Mouse (Mus musculus) heart, postnatal 36 days (tissue): ENCODE measurements around the gene Rnase12. TPM values are rescaled to one million over a fixed set of nuclear protein-coding genes. Genes with fewer than 3 reads are reported as not detected.

Experiments
- DNase-seq, 2 experiments: peaks; one replicate each; pipeline ENCODE4 v3.0.0; 2021 to 2022
- intact Hi-C: fragments of 180-260 bp; cut with DNase I; formaldehyde crosslinking; loops from one replicate; pipeline ENCODE4 v1.15.1; 2025
- total RNA-seq, 2 experiments: library from RNA; stranded (reverse); gene quantifications; 2 replicates each; pipeline ENCODE4 v1.2.3; 2021

Gene Rnase12
- total RNA-seq, 2 experiments from 2014 or later: not detected

DNA sequence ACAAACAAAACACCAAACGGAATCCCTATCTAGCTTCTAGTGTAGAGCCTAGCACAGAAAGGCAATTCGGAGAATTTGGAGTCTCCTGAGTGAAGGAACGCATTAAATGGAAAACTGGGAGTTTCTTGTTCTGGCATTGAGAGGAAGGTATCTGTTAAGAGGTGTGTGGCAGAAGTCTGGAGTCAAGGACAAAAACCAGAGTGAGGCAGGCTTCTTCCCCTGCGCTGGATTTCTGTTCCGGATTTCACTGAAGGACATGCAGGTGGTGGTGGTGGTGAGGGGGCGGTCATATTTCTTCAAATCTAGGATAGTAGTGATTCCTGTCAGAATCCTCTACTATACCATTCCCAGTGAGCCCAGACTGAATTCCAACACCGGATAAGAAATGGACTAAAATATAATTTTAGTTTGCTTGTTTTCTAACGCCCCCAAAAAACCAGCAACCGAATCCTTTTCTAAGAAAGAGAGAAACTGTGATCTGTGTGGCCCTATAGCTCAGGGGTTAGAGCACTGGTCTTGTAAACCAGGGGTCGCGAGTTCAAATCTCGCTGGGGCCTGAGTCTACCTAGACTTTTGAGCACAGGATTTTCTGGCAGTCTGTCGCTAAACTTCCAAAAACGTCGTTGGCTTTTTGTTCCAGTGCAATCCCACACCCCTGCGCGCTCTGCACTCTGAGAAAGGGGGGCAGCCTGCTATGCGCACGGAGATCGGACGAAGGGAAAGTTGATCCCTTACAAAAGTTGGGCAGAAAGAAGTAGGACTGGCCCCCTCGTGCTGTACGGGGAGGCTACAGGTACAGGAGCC lies 30.9 kb upstream of the Rnase12 start:
- peak; percentile 89 to 92 for DNase-seq
- intact Hi-C loops: loop anchor here (2.0 kb wide), 1 partner anchor 282 kb away; the partner anchor contains the start of genes Ccnb1ip1 and Parp2

DNA sequence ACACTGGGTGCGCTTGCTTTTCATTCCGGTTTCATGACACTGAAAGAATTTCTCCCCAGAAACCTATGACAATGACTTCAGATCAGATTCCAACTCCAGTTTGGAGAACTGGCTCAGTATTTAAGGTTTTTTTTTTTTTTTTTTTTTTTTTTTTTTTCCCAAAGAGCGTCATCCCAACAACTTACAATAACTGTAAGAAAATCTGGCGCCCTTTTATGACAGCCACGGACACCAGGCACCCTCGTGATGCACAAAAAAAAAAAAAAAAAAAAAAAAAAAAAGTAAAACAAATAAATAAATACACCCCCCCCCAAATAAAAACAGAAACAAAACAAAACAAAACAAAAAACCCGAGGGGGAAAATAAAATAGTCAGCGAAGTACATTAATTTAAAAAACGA lies 30.3 kb upstream of the Rnase12 start:
- intact Hi-C loops: loop anchor here (2.0 kb wide), 1 partner anchor 281 kb away; the partner anchor contains the start of genes Ccnb1ip1 and Parp2
- no peak for DNase-seq

DNA sequence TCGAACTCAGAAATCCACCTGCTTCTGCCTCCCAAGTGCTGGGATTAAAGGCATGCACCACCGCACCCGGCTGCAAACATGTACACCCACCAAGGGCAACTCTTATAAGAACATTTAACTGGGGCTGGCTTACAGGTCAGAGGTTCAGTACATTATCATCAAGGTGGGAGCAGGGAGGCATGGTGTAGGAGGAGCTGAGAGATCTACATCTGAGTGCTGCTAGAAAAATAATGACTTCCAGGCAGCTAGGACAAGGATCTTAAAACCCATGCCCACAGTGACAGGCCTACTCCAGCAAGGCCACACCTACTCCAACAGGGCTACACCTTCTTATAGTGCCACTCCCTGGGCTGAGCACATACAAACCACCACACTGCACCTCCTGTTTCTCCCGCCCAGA lies 28.4 kb upstream of the Rnase12 start:
- intact Hi-C loops: no loop called here

DNA sequence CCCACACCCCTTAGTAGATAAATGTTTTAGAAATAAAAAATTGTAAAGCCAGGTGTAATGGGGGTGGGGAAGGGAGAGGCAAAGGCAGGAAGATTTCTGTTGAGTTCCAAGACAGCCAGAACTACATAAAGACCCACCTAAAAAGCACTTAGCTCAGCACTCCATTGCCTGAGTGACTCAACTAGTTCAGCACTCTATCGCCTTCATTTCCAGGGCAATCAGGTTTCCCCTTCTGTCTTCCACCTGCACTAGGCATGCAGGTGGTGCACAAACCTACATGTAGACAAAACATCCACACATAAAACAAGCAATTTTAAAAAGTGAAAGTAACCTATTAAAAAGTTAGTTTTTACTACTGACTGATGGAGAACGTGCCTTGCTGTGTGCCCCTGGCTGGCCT lies 27.6 kb upstream of the Rnase12 start:
- intact Hi-C loops: no loop called here

More for the DNA sequence above, 28.4 kb upstream of the Rnase12 start:
- DNase-seq: no peak

DNA sequence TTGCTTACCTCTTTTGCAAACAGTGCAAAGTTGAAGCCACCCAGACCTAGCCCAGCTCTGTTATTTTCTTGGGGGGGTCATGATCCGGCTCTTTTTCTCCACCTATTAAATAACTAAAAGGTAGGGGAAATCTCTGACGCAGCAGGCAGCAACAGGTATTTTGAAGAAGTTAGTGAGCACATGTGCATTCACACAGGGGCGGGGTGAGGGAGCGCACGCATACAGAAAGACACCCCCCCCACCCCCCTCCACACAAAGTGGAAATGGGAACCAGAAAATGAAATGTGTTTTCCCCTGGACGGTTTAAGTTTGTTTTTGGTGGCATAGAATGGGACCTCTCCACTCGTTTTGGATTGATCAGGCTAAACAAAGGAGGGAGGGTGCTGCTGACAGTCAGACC lies 26.3 kb upstream of the Rnase12 start:
- DNase-seq: no peak
- intact Hi-C loops: no loop called here

More for the DNA sequence above, 27.6 kb upstream of the Rnase12 start:
- DNase-seq: no peak

DNA sequence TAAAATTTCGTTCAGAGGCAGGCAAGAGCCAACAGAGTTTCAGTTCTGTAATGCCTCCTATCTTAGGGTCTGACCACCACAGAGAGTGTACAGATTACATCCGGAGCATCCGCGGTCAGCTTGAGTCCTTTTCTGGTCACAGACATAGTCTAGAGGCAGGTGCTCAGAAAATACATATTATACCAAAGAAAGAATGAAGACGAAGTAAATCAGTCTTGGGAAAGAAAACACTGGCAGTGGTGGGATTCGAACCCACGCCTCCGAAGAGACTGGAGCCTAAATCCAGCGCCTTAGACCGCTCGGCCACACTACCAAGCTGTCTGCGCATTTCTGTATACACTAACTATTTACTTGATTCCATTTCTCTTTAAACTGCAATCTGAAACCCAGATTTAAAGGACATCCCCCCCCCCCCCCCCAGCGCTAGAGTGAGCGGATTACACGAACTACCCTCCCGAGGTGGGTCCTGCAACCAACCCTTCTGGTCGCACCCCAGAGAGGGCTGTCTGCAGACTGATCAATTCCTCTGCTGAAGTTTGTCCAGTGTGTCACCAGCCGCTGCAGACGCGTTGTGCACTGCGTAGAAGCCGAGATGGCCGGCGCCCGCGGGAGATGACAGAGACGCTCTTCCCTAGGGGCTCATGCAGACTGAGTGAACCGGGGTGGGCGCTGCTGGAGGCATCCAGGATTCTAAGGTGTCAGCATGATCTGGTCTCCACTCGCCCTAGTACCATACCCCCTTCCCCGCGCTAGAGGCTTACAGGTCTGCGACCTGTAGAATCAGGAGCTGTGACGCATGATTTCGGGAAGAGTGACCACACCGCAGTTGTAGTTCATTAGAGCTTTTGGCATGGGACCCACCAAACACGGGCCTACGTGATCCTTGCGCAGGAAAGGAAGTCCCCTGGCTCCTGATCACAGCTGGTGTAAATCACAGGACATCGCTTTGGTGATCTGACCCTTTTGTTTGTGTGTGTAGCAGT lies 25.4 kb upstream of the Rnase12 start:
- peak; percentile 79 to 83 for DNase-seq
- intact Hi-C loops: no loop called here

DNA sequence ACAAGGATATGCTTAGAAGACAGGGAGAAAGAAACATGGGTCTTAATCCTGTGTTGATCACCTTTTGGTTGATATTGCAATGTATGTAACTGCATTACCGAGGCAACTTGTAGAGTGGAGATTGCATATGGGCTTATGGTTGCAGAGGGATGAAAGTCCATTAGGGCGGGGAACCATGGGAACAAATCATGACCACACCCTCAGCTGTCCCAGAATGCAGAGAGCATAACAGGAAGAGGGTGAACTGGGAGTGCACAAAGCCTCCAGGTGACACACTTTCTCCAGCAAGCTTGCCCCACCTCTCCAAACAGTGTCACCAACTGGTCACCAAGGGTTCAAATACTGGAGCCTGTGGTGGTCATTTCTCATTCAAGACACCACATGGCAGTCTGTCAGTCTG lies 23.6 kb upstream of the Rnase12 start:
- no peak for DNase-seq
- intact Hi-C loops: no loop called here

DNA sequence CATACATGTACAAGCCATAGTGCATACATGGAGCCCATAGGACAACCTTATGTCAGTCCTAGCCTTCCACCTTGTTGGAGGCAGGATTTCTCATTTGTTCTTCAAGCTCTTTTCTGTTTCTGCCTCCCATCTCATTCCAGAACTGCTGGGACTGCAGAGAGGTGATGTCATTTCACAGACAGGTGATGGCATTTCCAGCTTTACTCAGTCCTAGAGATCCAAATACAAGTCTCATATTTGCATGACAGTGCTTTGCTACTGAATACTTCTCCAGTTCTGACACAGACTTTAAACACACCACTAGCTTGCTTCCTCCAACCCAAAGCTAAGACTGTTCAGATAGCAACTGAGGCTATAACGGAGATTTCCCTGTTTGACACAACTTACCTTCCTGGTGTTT lies 21.7 kb upstream of the Rnase12 start:
- no peak for DNase-seq
- intact Hi-C loops: no loop called here

DNA sequence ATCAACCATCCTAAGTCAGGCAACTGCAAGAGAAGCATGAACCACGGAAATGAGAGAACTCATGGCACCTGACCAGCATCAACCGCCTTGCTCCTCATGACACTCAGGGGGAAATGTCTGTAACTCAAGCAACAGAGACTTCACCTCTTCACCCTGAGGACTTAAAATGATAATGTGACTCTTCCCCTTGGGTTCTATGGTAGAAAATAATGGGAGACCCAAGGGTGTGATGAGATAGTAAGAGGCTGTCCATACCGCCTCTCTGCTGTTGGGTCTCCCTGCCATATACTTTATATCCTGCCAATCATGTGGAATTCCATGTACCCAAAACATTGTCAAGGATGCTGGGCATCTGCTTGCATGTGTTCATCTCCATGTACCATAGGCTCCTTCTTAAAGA lies 16.9 kb upstream of the Rnase12 start, which contains the start of gene Olfr750:
Gene Olfr750 (minus strand): TSS at position 101 of the 400 bp plus-strand sequence.
- no peak for DNase-seq
- intact Hi-C loops: no loop called here

DNA sequence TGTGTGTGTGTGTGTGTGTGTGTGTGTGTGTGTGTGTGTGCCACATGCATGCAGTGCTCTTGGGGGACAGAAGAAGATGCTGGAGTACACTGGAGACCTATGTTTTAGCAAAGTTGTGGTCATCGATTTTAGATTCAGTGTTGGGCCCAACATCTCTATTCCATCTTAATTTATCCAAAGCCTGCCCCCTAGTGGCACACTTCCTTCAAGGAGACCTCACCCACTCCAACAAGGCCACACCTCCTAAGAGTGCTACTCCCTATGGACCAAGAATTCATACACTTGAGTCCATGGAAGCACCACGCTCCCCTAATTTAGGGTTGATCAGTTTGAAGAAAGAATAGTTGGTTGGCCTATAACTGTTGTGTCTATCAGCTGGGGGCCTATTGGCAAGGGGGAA lies 12.2 kb upstream of the Rnase12 start:
- DNase-seq: peak; percentile 19 to 48
- intact Hi-C loops: loop anchor here (10.0 kb wide), 1 partner anchor 195 kb away; the partner anchor contains the start of gene Tep1

DNA sequence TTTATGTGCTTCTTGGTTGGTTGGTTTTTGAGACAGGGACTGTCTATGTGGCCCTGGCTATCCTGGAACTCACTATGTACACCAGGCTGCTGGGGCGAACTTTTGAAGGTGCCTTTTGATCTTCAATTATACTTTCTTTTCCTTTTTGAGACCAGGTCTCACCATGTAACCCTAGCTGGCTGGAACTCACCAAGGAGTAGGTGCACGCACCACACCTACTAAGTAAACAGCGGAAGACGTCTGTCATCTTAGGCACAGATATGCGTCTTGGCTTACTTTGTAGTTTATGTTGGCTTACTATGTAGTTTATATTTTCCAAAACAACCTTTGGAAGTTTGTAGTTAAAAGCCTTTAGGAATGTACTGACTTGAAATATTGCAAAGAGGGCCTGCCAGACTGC lies 11.5 kb upstream of the Rnase12 start:
- DNase-seq: no peak
- intact Hi-C loops: loop anchor here (10.0 kb wide), 1 partner anchor 194 kb away; the partner anchor contains the start of gene Tep1

DNA sequence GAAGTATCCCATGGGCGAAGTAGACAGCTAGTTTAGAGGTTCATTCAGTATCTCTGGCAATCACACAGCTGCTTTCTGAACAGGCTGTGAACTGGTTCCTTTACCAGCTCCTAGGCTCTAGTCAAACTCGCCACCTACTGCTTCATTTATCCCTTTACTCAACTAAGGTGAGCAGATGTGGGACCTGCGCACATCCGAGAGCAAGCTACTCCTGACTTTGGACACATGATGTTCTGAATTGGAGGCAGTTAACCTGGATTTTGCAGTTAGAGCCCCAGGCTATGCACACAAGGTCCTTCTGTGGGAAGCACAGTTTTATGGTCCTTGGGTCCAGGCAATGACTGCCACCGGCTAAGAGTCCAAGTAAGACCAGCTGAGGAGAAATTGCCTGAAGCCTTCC lies 3.3 kb upstream of the Rnase12 start:
- no peak for DNase-seq
- intact Hi-C loops: loop anchor here (5.0 to 10.0 kb wide), 2 partner anchors 128 to 186 kb away; partner anchors contain the start of genes Pip4p1, Pnp and Tep1

DNA sequence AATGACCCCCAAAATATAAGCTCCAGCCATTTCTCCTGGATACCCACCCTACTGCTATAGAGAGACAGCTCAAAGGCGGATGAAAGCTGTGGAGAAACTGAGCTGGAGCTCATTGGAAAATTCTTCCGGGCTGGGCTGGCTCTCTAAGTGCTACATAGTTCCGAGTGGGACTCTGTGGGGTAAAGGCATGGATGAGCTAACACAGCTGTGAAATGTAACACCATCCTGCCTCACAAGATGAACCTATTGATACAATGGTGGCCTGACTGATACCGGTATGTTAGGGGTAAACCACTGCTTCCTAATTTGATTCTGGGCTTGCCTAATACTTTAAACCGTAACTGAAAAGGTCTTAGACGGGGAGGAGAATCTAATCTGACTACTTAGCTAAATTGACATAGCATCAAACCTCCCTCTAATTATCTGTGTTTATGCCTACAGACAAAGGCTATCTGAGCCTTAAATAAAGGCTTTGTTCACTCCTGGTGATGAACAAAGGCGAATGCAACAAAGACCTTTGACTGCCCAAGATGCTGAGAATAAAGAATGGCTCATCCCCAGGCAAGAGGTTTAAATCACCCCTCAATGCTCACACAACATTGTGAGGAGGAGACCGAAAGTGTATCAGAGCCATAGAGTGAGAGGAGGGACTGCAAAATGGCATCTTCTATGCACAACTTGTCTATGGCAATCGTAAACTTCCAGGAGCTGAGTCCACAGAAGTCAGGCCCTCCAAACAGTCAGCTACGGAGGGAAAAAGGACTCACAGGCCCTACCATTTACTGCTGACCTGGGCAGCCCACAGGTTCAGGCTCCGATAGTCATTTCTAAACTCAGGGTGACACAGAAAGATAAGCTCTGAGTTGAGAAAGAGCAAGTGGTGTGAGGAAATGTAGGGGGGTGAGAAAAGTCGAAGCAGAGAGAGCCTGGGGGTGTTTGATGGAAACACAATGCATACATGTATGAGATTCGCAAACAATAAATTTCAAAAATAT lies 2.9 kb downstream of the Rnase12 start:
- DNase-seq: no peak
- intact Hi-C loops: no loop called here

DNA sequence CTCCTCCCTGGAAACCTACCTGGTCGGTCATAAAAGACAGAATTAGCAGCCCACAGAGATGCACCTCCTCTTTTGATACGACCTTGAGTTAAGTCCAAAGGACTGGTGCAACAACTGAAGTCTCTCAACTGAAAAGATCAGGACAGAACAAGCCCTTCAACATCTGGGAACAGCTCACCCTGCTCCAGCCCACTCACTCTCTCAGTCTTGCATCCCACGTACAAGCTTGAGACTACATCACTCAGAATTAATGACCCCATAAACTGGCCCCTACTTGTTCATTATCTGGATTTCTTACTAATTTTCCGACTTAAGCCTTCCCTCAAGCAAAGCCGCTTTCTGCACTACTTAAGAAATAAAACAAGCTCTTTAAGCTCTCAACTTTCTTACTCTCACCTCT lies 4.3 kb downstream of the Rnase12 start:
- DNase-seq: no peak
- intact Hi-C loops: no loop called here

DNA sequence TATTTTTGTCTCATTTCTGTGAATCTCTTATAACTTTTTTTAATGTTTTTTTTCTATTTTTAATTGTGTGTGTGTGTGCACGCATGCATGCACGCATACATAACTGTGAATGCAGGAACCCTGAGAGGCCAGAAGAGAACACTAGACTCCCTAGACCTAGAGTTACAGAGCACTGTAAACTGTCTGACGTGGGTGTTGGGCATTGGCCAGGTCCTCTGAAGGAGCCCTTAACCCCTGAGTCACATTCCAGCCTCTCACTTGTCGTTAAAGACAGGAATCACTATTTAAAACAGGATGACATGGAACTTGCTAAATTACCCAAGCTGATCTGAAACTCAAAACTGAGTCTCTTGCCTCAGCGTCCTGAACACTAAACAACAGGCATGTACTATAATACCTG lies 5.5 kb downstream of the Rnase12 start:
- DNase-seq: no peak
- intact Hi-C loops: no loop called here

DNA sequence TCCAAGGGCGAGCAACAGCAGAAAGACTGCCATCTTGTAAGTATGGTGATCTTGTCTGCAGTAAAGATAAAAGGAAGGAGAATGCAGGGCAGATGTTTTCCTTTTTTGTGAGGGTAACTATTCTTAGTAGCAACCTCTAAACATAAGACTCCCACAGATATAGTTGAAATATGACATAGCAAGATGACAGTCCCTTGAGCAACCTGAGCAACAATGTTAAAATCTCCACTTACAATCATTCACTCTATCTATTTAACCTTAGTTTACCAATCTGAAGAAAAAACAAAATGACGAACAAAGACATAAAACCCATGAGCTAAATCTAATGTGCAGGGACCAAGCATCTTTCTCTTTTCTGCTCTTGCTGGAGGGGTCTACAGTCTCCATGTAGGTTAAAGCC lies 7.4 kb downstream of the Rnase12 start, which contains the start of gene Rnase11:
Gene Rnase11 (minus strand): TSS at position 101 of the 400 bp plus-strand sequence.
- no peak for DNase-seq
- intact Hi-C loops: no loop called here

DNA sequence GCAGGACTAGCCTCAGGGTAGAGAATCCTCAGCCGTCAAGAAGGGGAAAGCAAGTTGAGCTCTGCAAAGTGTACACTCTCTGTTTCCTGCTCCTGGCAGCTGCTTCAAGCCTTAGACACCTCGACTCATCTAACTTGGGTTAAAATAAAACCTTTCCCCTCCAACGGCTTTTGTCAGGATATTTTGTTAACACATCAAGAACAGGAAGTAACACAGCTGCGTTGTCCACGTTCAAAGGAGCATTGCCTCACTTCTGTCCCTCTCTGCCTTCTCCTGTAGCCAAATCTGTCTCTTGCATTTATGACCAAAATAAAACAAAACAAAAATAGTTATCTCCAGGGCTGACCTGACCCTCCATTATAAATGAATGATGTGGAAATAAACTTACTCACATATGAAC lies 9.6 kb downstream of the Rnase12 start:
- intact Hi-C loops: no loop called here
- DNase-seq: no peak

DNA sequence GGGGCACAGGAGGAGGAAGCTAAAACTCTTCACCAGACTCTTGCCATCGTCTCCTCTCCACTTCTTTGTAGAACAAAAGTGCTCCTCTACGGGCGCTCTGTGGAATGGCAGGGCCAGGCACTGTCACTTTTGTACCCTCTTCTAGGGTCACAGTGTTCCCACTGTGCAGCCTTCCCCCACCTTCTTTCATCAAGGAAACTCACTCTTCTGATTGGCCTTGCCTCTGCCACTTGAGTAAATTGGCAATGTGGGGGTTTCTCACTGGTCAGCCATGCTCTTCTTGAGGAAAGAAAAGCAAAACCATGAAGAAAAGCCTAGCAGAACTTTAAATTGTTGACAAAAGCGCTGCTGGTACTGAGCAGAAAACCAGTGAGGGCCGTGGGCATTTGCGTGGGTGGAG lies 15.7 kb downstream of the Rnase12 start, which contains the start of gene Rnase9:
Gene Rnase9 (minus strand): TSS at position 101 of the 400 bp plus-strand sequence.
- no peak for DNase-seq
- intact Hi-C loops: no loop called here

DNA sequence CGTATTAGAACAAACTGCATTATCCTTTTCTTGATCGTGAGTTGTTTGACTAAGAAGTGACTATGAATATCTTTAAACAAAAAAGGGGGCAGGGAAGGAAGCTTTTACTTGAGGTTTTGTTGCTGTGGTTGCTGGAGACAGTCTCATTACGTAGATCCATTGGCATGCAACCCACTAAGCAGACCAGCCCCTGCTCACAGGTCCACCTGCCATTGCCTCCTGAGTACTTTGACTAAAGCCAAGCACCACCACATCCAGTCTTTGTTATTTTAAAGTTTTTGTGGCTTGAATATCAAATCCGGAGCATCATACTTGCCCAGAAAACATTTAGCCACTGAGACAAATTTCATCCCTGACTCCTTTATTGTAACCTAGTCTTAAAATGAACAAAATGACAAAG lies 21.2 kb downstream of the Rnase12 start:
- intact Hi-C loops: no loop called here
- DNase-seq: no peak

DNA sequence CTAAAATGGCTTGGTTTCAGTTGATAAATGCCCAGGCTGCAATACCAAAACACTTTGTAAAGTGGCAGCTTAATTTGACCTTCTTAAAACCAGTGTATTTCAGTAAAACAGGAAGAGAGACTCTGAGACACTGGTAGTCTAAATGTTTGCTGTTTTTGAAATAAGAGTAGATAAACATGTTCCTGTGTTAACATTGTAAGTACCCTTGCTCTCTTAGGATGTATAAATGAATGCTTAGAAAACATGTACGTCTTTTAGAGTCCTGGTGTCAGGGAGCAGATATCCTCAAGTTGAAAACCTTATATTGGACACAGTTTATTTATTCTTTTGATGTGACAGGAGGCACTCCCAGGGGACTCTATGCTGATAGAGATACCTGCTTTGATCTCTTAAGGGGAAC lies 22.3 kb downstream of the Rnase12 start:
- intact Hi-C loops: no loop called here
- no peak for DNase-seq
